Mouse (Mus musculus) stomach, postnatal 0 days (tissue): Measurements from ENCODE around the gene Patl2.

Experiments used
- CTCF ChIP-seq: IDR thresholded peaks from 2 replicates; pipeline ENCODE4 v1.5.1; 2016; ENCODE audit warnings: antibody characterized with exemption, low read depth, mild to moderate bottlenecking, moderate library complexity
- EP300 ChIP-seq: optimal IDR thresholded peaks from 2 replicates; pipeline ENCODE3; 2016; ENCODE audit warnings: antibody characterized with exemption

GRCm38 (mm10) chr2:122145756-122146155 is 40.2 kb downstream of the Patl2 start:
- TF ChIP-seq CTCF (no peak), EP300 (no peak)
